Mouse (Mus musculus) gastrocnemius, adult 18-20 months (tissue): Measurements from ENCODE around the gene Tmem120b. TPM values are rescaled to one million over a fixed set of nuclear protein-coding genes. Genes with fewer than 3 reads are reported as not detected.

ENCODE experiments used
- DNase-seq: peaks from one replicate; pipeline ENCODE4 v3.0.0; 2021; ENCODE audit warnings: low spot score
- total RNA-seq, 2 experiments: library from RNA; stranded (reverse); gene quantifications; 2 replicates each; pipeline ENCODE4 v1.2.3; 2021

The Tmem120b gene
- total RNA-seq, 2 experiments from 2014 or later, result 16.8 to 19.6 TPM

DNA sequence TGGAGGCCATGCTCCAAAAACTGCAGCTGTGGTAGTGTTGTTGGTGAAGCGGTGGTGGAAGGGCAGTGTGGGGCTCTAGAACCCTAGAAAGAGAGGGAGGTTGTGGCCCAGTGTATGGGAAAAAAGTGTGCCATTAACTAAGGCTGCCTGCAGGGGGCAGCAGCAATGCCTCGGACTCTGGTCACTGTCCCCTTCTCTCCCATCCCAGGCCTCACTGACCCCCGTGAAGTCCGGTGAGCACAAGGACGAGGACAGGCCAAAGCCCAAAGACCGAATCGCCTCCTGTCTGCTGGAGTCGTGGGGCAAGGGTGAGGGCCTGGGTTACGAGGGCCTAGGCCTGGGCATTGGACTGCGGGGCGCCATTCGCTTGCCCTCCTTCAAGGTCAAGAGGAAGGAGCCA is 88.5 kb downstream of the Tmem120b start:
- DNase-seq, result no peak

GRCm38 (mm10) chr5:123157972-123158371 is 89.8 kb downstream of the Tmem120b start:
- no peak for DNase-seq

- peak; percentile 68 for DNase-seq
Measured at GRCm38 (mm10) chr5:123159446-123159845, 91.2 kb downstream of the Tmem120b start.

DNA sequence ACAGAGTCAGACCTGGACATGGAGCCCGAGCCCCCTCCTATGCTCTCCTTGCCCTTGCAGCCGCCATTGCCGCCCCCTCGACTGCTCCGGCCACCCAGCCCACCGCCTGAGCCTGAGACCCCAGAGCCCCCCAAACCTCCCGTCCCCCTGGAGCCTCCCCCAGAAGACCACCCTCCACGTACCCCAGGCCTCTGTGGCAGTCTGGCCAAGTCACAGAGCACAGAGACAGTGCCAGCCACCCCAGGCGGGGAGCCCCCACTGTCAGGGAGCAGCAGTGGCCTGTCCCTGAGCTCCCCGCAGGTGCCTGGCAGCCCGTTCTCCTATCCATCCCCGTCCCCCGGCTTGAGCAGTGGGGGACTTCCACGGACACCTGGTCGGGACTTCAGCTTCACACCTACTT is 91.7 kb downstream of the Tmem120b start:
- DNase-seq, result no peak

- no peak for DNase-seq
Measured at GRCm38 (mm10) chr5:123160341-123160740, 92.1 kb downstream of the Tmem120b start.

- no peak for DNase-seq
Measured at GRCm38 (mm10) chr5:123162942-123163341, 94.7 kb downstream of the Tmem120b start.

GRCm38 (mm10) chr5:123166437-123166836 is 98.2 kb downstream of the Tmem120b start:
- DNase-seq, result no peak

Other genes starting within 250 kb of the Tmem120b start
- 100 to 1,000 TPM; 466 to 498 TPM for gene Anapc5, start 247.1 kb upstream of the Tmem120b start, total RNA-seq
- 10 to 100 TPM; 17.6 to 20.7 TPM for gene Rnf34, start 218.4 kb upstream of the Tmem120b start, total RNA-seq
- 10 to 100 TPM; 13.1 to 17.1 TPM for gene Kdm2b, start 78.6 kb upstream of the Tmem120b start, total RNA-seq
- 10 to 100 TPM; 31.9 to 33.4 TPM for gene Orai1, start 53.3 kb upstream of the Tmem120b start, total RNA-seq
- gene Morn3, start 21.4 kb upstream of the Tmem120b start, total RNA-seq, result not detected
- gene Rhof, start 64.3 kb downstream of the Tmem120b start, total RNA-seq, result under 1 TPM; 0.09 to 0.24 TPM
- gene Setd1b, start 73.8 kb downstream of the Tmem120b start, total RNA-seq, result 1 to 10 TPM; 9.0 to 9.8 TPM
- 10 to 100 TPM; 12.0 to 15.0 TPM for gene Psmd9, start 101.0 kb downstream of the Tmem120b start, total RNA-seq
- gene Hpd, start 114.3 kb downstream of the Tmem120b start, total RNA-seq, result under 1 TPM; 0.21 to 0.69 TPM
- 1 to 10 TPM in 1 of 2 experiments, under 1 TPM in 1; 0.76 to 1.2 TPM for gene Wdr66, start 183.7 kb downstream of the Tmem120b start, total RNA-seq